Mouse (Mus musculus) urinary bladder, postnatal 25 days (tissue): ENCODE data around the gene Rtp3.

Source experiments
- DNase-seq: peaks from one replicate; pipeline ENCODE4 v3.0.0; 2022; ENCODE audit warnings: low spot score

The Rtp3 gene

GRCm38 (mm10) chr9:110945343-110945742 lies 45.0 kb downstream of the Rtp3 start:
- DNase-seq, result no peak

- DNase-seq, result no peak
Measured at GRCm38 (mm10) chr9:110944265-110944664, 46.1 kb downstream of the Rtp3 start.

- no peak for DNase-seq
Measured at GRCm38 (mm10) chr9:110937506-110938490, 52.6 kb downstream of the Rtp3 start.

DNA sequence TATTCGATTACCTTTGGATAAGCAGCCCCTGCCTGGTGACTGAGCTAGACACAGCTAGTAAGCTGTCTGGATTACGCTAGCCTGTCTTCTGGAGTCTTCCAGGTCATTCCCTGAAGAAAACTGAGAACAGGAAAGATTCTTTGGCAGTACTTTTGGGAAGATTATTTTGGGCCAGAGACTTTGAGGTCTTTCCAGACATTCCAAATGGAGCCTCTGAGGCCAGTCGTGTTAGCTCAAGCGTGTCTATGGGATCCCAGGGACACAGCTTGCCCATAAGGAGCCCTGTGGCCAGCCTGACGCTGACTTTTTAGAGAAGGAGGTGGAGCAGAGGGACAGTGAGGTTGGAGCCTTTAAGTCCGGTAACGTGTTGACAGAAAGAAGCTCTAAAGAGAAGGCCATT lies 54.4 kb downstream of the Rtp3 start:
- DNase-seq, result no peak
